Mouse (Mus musculus) liver, adult 2 months (tissue): ENCODE results near the gene Cant1.

Experiments used
- CTCF ChIP-seq: fragments of 200-500 bp; IDR thresholded peaks from 2 replicates; pipeline ENCODE4 v1.5.1; 2011; ENCODE audit warnings: low read depth, low read length, control low read depth
- POLR2A ChIP-seq: fragments of 200-500 bp; IDR thresholded peaks from 2 replicates; pipeline ENCODE4 v1.6.1; 2011; ENCODE audit warnings: low read length, control low read depth; ENCODE audit not compliant: insufficient read depth; ENCODE audit errors: extremely low read depth

GRCm38 (mm10) chr11:118414270-118414669 is 4.6 kb downstream of the Cant1 start:
- no peak for TF ChIP-seq CTCF
- no peak for TF ChIP-seq POLR2A
